Mouse (Mus musculus) thymus, postnatal 10 days (tissue): Measurements from ENCODE around the gene Tenm3.

ENCODE experiments used
- DNase-seq, 2 experiments: peaks; one replicate each; pipeline ENCODE4 v3.0.0; 2021; ENCODE audit warnings: low spot score in 2 of 2

Gene Tenm3

GRCm38 (mm10) chr8:48522004-48522403 is 321.7 kb downstream of the Tenm3 start:
- DNase-seq: no peak

- no peak for DNase-seq
Observed at GRCm38 (mm10) chr8:48517431-48517830, 326.3 kb downstream of the Tenm3 start.

- no peak for DNase-seq
Observed at GRCm38 (mm10) chr8:48514230-48514629, 329.5 kb downstream of the Tenm3 start.

GRCm38 (mm10) chr8:48513801-48514200 is 329.9 kb downstream of the Tenm3 start:
- no peak for DNase-seq

GRCm38 (mm10) chr8:48511546-48511945 is 332.2 kb downstream of the Tenm3 start:
- DNase-seq: no peak

GRCm38 (mm10) chr8:48511137-48511536 is 332.6 kb downstream of the Tenm3 start:
- no peak for DNase-seq

GRCm38 (mm10) chr8:48508641-48509599 is 334.8 kb downstream of the Tenm3 start:
- no peak for DNase-seq

- DNase-seq: no peak
Observed at GRCm38 (mm10) chr8:48507719-48508501, 335.8 kb downstream of the Tenm3 start.

GRCm38 (mm10) chr8:48492491-48492890 is 351.3 kb downstream of the Tenm3 start:
- no peak for DNase-seq

- DNase-seq: no peak
Observed at GRCm38 (mm10) chr8:48490635-48491165, 353.1 kb downstream of the Tenm3 start.

- DNase-seq: no peak
Observed at GRCm38 (mm10) chr8:48489936-48490634, 353.7 kb downstream of the Tenm3 start.

GRCm38 (mm10) chr8:48489417-48489816 is 354.3 kb downstream of the Tenm3 start:
- no peak for DNase-seq

GRCm38 (mm10) chr8:48488809-48489208 is 354.9 kb downstream of the Tenm3 start:
- no peak for DNase-seq

- no peak for DNase-seq
Observed at GRCm38 (mm10) chr8:48484143-48484542, 359.6 kb downstream of the Tenm3 start.

GRCm38 (mm10) chr8:48481709-48482671 is 361.8 kb downstream of the Tenm3 start:
- DNase-seq: no peak

GRCm38 (mm10) chr8:48477371-48477935 is 366.3 kb downstream of the Tenm3 start:
- no peak for DNase-seq

- no peak for DNase-seq
Observed at GRCm38 (mm10) chr8:48476896-48477295, 366.9 kb downstream of the Tenm3 start.

GRCm38 (mm10) chr8:48467633-48468032 is 376.1 kb downstream of the Tenm3 start:
- no peak for DNase-seq

GRCm38 (mm10) chr8:48458373-48458772 is 385.4 kb downstream of the Tenm3 start:
- DNase-seq: no peak
